Mouse (Mus musculus): Measurements from ENCODE around the gene Plcd3.

Gene Plcd3

DNA sequence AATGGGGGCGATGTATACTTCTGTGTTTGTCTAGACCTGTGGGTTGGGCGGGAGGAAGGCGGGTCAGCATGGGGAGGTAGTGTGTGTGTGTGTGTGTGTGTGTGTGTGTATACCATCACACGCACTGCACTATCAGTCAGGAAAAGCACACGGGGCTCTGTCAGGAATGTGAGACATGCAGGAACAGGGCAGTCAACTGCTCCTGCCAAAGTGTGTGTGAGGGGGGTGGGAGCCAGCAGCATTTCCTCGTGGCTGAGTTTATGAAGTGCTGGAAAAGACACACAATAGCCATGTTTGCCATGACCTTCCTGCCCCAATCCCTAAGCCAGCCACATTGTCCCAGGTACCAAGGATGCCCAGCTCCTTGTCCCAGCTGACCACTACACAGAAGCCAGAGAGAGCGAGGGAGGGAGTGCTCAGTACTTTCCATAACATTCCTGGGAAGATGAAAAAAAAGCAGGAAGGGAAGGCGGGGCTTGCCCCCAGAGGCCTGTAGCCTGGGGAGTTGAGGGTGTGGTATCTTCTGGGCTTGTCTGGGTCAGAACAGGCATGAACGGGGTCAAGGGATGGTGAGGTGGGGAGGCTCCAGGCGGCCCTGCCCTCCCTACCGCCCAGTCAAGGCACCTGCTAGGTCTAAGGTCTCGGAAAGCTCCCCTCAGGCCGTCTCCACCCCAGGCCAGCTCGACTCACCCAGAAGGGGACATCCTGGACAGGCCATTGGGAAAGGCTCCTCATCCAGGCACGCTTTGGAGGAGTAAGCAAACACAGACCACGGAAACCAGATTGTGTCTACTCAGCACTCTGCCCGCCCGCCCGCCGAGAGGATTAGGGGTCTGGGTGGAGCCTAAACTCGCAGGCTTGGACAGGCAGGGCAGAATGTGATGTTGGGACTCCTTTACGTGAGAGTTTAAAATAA, 4.2 kb downstream of the Plcd3 start:
- DNase-seq: no peak

DNA sequence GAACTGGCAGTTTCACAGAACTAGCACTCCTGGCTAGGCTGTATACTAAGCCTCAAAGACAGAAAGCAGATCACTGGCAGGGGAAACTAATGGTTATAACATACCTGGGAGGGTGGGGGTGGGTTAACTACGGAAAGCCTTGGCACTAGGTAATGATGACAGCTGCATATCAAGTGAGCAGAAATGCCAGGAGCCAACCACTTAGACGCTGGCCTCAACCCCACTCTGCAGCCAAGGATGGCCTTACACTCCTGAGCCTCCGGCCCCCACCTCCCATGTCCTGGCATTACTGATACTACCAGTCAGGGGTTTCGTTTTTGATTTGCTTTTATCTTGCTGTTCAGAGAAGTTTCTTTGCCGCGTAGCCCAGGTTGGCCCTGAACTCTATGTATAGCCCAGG, 5.7 kb downstream of the Plcd3 start:
- no peak for DNase-seq

- no peak for DNase-seq
Measured at GRCm38 (mm10) chr11:103095107-103095670, 6.3 kb downstream of the Plcd3 start.

- DNase-seq: peak; percentile 69 to 78
Measured at GRCm38 (mm10) chr11:103093862-103094833, 7.3 kb downstream of the Plcd3 start.

GRCm38 (mm10) chr11:103093306-103093705, 8.2 kb downstream of the Plcd3 start:
- no peak for DNase-seq

DNA sequence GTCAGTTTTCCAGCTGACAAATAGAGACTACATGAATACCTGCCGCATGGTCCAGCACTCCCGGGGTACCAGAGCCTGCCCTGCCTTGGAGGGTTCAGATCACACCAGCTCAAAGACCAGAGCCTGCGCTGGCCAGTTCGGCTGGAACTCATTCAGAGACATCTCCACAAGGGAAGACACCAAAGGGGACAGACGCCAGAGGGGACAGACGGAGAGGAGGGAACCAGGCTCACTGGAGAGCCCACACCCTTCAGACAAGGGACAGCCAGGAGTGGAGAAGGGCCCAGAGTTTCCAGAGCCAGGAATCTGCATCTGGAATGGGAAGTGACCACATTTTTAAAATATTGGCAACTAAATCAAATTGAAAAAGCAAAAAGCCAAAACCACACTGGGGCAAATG, 19.8 kb downstream of the Plcd3 start:
- no peak for DNase-seq

DNA sequence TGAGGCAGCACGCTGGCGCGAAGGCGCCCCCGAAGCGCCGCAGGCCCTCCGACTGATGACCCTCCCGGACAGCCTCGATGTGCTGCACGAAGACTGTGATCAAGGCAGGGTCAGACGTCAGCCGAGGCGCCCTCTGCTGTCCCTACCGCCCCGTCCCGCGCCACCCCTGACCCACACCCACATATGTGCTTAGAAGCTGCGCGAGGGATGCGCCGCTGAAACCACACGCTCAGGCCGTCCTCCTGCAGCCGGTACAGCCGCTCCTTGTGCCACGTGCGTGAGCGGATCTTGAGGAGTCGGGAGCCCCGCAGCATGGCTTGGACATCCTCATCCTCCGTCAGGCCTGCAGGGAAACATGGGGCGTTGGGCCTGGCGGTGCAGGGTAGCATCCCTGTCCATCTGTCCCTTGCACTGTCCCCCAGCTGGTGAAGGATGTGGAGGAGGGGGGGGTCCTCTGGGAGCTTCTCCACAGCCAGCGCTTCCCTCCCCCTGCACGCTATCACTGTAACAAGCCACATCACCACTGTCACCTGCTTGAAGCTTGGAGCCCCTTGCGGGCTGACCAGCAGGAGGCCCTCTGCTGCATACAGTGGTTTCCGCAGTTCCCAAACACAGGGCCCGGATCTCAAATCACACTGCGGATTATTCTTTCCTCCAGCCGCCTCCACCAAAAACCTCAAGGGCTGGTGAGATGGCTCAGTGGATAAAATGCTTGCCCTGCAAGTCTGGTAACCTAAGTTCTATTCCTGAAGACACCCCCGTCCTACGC, 21.0 kb downstream of the Plcd3 start:
- DNase-seq: peak; percentile 15 to 19

DNA sequence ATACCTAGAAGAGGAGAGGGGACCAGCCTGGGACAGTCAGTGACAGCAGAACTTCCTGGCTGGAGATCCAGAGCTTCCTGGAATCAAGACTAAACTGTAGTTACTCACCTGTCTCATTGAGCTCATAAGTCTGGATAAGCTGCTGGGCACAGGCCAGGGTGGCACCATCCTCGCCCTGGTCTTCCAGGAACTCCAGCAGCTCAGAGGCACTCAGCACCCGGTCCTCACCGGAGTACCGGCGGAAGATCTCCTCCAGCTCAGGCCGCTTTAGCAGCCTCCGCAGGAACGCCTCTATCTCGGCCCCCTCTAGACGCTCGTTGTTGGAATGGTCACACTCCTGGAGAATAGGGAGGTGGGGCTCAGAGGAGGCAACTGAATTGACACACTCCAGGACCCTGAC, 23.3 kb downstream of the Plcd3 start:
- no peak for DNase-seq

GRCm38 (mm10) chr11:103076581-103076980, 24.9 kb downstream of the Plcd3 start:
- no peak for DNase-seq

GRCm38 (mm10) chr11:103076010-103076409, 25.4 kb downstream of the Plcd3 start:
- DNase-seq: no peak

DNA sequence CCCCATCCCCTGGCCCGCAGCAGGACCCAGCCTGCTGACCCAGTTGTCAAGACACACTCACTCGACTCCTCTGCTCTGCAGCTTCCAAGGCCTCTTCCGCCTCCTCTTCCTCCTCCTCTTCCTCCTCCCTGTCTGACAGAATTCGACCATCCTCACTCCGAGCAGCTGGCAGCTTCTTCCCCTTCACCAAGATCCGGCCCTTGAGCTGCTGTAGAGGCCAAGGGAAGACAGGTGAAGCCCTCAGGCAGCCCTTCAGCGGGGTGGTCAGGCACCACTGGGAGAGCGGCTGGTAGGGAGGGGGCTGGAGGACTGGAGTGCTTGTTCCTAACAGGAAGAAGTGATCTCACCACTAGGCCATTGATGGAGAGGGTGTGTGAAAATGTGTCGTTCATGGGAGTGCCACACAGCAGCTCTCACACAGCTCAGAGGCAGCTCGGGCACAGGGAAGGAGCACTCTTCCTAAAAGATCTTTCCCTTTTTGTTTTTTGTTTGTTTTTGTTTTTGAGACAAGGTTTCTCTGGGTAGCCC, 26.6 kb downstream of the Plcd3 start:
- DNase-seq: no peak

- no peak for DNase-seq
Measured at GRCm38 (mm10) chr11:103074121-103074650, 27.3 kb downstream of the Plcd3 start.

DNA sequence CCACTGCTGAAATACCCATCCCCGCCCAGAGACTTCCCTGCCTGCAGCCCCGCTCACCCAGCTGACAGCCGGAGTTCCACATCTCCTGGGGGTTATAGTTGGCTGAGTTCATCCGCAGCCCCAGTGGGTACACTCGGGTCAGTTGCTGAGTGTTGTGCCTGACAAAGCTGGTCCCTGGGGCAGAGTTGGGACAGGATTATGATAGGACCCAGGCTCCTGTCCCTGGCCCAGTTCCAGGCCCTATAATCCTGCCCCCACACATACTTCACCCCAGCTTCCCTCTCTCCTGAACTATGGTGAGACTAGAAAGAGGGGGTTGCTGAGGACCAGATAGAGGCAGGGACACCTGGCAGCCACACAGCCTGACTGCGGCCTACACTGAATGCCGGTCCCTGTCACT, 27.8 kb downstream of the Plcd3 start:
- DNase-seq: no peak

- no peak for DNase-seq
Measured at GRCm38 (mm10) chr11:103070322-103070880, 31.1 kb downstream of the Plcd3 start.

DNA sequence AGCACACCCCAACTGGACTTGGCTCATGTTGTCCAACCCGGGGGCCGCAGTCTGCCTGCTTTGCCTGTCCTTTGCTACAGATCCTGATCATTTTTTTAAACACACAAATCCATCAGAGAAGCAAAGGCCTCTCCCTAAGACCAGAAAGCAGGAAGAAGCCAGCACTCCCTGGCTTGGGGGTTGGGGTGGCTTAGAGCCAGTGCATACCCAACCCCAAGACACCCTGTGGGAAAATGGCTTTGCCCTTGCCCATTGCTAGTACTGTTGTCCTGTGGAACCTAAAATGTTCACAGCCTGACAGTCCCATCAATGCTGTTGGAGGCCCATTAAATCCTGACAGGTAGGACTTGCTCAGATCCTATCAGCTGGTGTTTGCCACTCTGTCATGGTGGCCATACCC, 31.7 kb downstream of the Plcd3 start:
- DNase-seq: no peak

GRCm38 (mm10) chr11:103068884-103069283, 32.6 kb downstream of the Plcd3 start:
- DNase-seq: no peak

- no peak for DNase-seq
Measured at GRCm38 (mm10) chr11:103068272-103068671, 33.2 kb downstream of the Plcd3 start.

DNA sequence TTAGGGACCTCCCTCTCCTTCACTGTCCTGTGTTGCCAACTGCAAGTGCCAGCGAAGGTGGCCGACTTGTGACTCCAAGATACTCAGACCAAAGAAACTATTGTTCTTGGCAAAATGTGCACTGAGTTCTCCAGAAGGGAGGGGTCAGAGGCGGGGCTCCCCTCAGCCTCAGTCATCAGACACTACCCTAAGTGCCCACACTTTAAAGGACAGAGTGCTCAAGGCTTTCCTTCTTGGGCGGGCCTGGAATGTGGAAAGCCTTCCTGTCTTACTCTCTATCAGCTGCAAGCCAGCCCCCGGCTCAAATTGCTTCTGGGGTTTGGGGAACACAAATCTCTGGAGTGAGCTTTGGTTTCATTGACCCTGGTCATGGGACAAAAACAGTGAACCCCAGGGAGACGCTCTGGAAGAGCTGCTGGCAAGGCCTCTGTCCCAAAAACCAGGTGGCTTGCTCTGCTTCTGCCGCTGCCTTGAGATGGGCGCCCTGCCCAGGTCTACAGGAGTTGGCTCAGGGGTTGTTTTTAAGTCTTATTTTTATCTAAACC, 33.9 kb downstream of the Plcd3 start:
- DNase-seq: no peak

DNA sequence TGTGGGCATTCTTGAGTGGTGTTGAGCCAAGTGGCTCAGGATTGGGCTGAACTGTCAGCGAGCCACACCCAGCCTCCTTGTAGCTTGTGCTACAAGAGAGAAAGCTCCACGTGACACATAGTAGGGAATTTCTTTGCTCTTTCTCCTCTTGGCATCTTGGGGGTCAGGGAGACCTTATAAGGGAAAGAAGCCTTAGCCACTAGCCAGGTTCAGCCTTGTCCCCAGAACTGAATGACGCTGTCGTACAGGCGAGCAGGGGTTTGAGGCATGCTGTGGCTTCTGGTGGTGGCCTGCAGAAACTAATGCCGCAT, 34.5 kb downstream of the Plcd3 start:
- DNase-seq: no peak

DNA sequence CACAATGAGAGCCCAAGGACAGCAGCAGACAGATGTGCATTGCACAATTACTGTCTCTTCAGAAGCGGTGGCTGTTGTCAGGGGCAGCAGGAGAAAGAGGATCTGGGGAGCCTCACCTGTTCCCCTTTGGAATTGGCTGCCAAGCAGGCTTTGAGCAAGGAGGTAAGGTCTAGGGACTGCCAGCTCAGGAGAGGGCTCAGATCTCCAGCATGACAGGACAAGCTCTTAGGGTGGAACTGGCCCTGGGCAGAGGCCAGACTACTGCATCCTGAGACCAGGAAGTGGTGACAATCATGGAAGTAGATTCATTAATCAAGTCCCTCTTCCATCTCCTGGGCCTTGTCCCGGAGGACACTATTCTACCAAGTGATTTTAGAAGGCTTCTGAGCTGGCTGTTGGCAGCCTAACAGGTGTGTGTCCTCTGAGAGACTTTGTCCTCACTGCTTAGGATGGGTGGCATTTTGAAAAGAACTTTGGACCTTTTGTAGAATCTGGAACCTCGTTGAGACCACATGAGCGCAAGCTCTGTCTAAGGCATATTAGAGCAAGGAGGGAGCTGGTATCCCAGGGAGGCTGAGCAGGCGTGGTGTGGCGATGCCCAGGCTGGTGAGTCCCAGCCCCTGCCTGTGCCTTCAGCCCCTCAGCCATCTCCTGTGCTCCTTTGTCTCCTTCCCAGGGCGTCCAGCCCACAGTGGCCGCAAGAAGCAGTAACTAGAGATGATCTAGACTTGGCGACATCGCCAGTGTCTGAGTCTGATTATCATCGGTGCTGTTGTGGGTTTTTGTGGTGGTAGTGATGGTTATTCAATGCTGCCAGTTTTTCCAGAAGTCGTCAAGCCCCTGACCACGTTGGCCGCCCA, 35.0 kb downstream of the Plcd3 start:
- no peak for DNase-seq
